Mouse (Mus musculus) limb, embryonic 10.5 days (tissue): ENCODE data around the gene Vipr1. TPM values are rescaled to one million over a fixed set of nuclear protein-coding genes. Genes with fewer than 3 reads are reported as not detected.
A peak's percentile ranks its signal among the peaks of the same experiment; 100 is the strongest.

Experiments used
- DNase-seq: peaks from one replicate; pipeline ENCODE4 v3.0.0-alpha.2; 2017; ENCODE audit warnings: low spot score
- H3K27ac ChIP-seq: fragments of 300-500 bp; sonication (generic); 2 replicates; pipeline ENCODE4 v1.5.1; 2016; ENCODE audit warnings: mild to moderate bottlenecking
- H3K27me3 ChIP-seq: fragments of 300-500 bp; sonication (generic); 2 replicates; pipeline ENCODE4 v1.6.1; 2016; ENCODE audit warnings: low read depth, mild to moderate bottlenecking; ENCODE audit not compliant: poor library complexity, severe bottlenecking
- H3K36me3 ChIP-seq: fragments of 300-500 bp; sonication (generic); 2 replicates; pipeline ENCODE4 v1.6.1; 2016; ENCODE audit warnings: mild to moderate bottlenecking, moderate library complexity
- H3K4me1 ChIP-seq: fragments of 300-500 bp; sonication (generic); 2 replicates; pipeline ENCODE4 v1.6.1; 2016
- H3K4me3 ChIP-seq: fragments of 300-500 bp; sonication (generic); 2 replicates; pipeline ENCODE4 v1.5.1; 2016; ENCODE audit warnings: mild to moderate bottlenecking, moderate library complexity
- H3K9me3 ChIP-seq: fragments of 300-500 bp; sonication (generic); replicated peaks from 2 replicates; pipeline ENCODE4 v1.6.1; 2016; ENCODE audit warnings: mild to moderate bottlenecking
- WGBS: fragments of 180-500 bp; shearing (Covaris S2); methylation state at CpG from one replicate; pipeline ENCODE4 v1.1.7; 2016; 5-methylcytosine and 5-hydroxymethylcytosine counted together
- polyA plus RNA-seq: library from polyadenylated mRNA; unstranded; fragments of >200 nt; fragmentation: Nextera tagmentation; extraction: Ambion mirVana; gene quantifications from 2 replicates; pipeline ENCODE4 v1.2.1, GENCODE M21; 2016

The Vipr1 gene
- polyA plus RNA-seq, 1 experiment from 2014 or later, result 0.49 TPM

DNA sequence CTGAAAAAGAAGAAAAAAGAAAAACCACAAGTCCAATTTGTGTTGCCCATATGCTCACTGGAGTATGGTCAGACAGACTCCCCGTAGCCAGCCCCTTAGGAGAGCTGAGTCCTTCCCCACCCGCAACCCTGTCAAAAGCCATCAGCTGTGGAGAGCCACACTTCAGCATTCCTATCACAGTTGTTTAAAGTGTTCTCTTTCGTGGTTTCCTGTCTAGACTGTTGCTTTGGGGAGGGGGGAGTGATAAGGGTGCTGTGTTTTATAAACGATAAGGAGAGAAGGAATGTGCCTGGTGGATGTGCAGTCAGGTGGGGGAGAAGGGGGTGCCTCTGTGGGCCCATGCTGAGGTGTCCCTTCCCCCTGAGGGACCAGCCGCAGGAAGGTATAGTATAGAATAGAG lies 29.3 kb upstream of the Vipr1 start:
- H3K4me1 ChIP-seq, result 0 out of 2 replicates have a peak, but pooled peaks cover 3% of the 10 kb centered on the region
- no peaks in the 10 kb centered on the region for H3K9me3 ChIP-seq
- H3K27me3 ChIP-seq, result peaks cover 4% of the 10 kb centered on the region; the same call in 1 of the 2 replicates
- no peak overlapping the region for H3K27ac ChIP-seq
- 71% methylated on average over 5 of the region's 5 CpGs for WGBS
- DNase-seq, result no peak
- H3K36me3 ChIP-seq, result no peaks in the 10 kb centered on the region
- H3K4me3 ChIP-seq, result no peak overlapping the region

GRCm38 (mm10) chr9:121614241-121614757 lies 28.2 kb upstream of the Vipr1 start:
- Histone ChIP-seq H3K27me3 (no peaks in the 10 kb centered on the region; the same call in 1 of the 2 replicates), H3K4me3 (no peak overlapping the region), H3K4me1 (peaks cover 11% of the 10 kb centered on the region), H3K27ac (no peak overlapping the region), H3K9me3 (no peaks in the 10 kb centered on the region), H3K36me3 (no peaks in the 10 kb centered on the region)
- no peak for DNase-seq

DNA sequence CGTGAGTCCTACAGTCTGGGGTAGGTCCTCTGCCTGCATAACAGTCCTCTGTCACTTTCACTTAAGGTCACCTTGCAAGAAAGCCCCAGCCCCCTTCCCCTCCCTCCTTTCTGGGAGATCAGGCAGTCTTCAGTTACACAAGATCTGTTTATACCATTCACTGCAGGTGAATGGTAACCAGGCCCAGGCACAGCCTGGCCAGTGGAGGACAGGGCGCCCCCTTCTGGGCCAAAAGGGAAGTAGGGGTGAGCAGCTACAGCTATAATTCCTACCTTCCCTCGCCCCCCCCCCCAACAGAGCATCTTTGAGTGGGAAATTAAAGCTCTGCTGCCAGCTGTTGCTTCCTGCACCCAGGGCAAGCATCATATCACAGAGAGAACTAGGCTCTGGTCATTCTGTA lies 26.0 kb upstream of the Vipr1 start:
- WGBS, result 58% methylated on average over 3 of the region's 3 CpGs
- Histone ChIP-seq H3K4me1 (peaks cover 20% of the 10 kb centered on the region), H3K36me3 (no peaks in the 10 kb centered on the region), H3K4me3 (no peak overlapping the region), H3K9me3 (no peaks in the 10 kb centered on the region), H3K27ac (no peak overlapping the region), H3K27me3 (peaks cover 3% of the 10 kb centered on the region; the same call in 1 of the 2 replicates)
- no peak for DNase-seq

DNA sequence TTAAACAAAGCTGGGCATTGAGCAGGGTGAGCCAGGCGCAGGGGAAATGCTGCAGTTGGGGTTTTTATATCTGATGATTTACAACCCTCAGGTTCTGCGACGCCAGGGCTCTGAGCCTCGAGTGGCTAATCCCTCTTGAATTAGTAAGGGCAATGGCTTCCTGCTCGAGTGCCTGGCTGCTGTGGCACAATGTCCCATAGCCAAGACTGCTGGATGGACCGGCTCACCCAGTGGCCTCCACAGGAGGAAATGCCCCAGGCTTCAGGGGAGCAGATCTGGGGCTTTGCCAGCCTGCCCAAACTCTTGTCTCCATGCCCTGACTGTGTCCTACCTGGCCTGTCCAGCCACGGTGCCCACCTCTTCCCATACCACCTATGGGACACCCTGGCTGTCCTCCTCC lies 23.1 kb upstream of the Vipr1 start:
- WGBS, result 41% methylated on average over 7 of the region's 7 CpGs
- H3K9me3 ChIP-seq, result no peaks in the 10 kb centered on the region
- no peak for DNase-seq
- H3K27ac ChIP-seq, result peak overlapping the region; percentile 42
- peaks cover 3% of the 10 kb centered on the region; the same call in 1 of the 2 replicates for H3K27me3 ChIP-seq
- no peak overlapping the region for H3K4me3 ChIP-seq
- no peaks in the 10 kb centered on the region for H3K36me3 ChIP-seq
- peaks cover 21% of the 10 kb centered on the region for H3K4me1 ChIP-seq

DNA sequence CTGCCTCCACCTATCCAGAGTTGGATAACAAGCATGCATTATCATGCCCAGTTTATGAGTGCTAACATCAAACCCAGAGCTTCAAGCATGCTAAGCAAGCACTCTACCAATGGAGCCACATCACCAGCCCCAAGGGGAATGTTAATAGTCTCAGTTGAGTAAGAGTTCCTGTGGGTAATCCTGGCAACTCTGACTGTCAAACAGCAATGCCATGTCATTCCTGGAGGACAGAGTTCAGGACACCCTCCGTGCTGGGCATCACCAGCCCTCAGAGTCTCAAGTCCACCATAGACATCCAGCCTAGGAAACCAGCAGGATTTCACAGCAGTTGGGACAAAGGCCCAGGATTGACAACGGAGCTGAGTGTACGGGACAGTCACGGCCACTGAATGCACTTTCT lies 19.3 kb upstream of the Vipr1 start:
- no peaks in the 10 kb centered on the region for H3K9me3 ChIP-seq
- no peak for DNase-seq
- H3K4me3 ChIP-seq, result no peak overlapping the region
- H3K4me1 ChIP-seq, result peaks cover 18% of the 10 kb centered on the region
- 0 out of 2 replicates have a peak, but pooled peaks cover 3% of the 10 kb centered on the region for H3K27me3 ChIP-seq
- WGBS, result 91% methylated on average over 4 of the region's 4 CpGs
- H3K36me3 ChIP-seq, result no peaks in the 10 kb centered on the region
- no peak overlapping the region for H3K27ac ChIP-seq

- no peaks in the 10 kb centered on the region for H3K9me3 ChIP-seq
- H3K36me3 ChIP-seq, result no peaks in the 10 kb centered on the region
- H3K4me3 ChIP-seq, result no peak overlapping the region
- 0 out of 2 replicates have a peak, but pooled peaks cover 1% of the 10 kb centered on the region for H3K27me3 ChIP-seq
- H3K27ac ChIP-seq, result no peak overlapping the region
- whole genome bisulfite sequencing, result 76% methylated on average over 2 of the region's 2 CpGs
- no peak for DNase-seq
- H3K4me1 ChIP-seq, result peaks cover 4% of the 10 kb centered on the region; the same call in 1 of the 2 replicates
Observed at GRCm38 (mm10) chr9:121624920-121625319, 17.6 kb upstream of the Vipr1 start.

GRCm38 (mm10) chr9:121630627-121631026 lies 11.9 kb upstream of the Vipr1 start:
- peaks cover 13% of the 10 kb centered on the region; the same call in 1 of the 2 replicates for H3K27me3 ChIP-seq
- WGBS, result 86% methylated on average over 1 of the region's 1 CpGs
- H3K36me3 ChIP-seq, result no peaks in the 10 kb centered on the region
- 0 out of 2 replicates have a peak, but pooled peaks cover under 1% of the 10 kb centered on the region for H3K4me1 ChIP-seq
- H3K4me3 ChIP-seq, result no peak overlapping the region
- no peak overlapping the region for H3K27ac ChIP-seq
- H3K9me3 ChIP-seq, result no peaks in the 10 kb centered on the region
- DNase-seq, result no peak

DNA sequence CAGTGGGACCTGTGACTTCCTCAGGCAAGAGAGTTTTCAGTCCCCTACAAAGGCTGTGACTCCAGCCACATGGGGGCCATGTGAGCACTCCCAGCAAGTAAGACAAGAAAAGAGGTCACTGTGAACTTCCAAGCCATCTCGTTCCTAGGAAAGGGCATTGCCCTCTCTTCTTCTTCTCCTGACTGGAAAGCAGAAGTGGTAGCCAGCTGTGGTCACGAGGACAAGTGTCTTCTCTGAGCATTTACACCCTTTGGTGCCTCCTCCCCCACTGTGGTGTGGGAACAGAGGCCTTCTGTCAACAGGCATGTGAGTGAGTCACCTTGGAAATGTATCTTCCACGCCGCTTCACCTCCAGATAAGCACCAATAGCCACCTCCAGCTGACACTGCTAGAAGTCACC lies 10.6 kb upstream of the Vipr1 start:
- no peak for DNase-seq
- 75% methylated on average over 4 of the region's 4 CpGs for WGBS
- Histone ChIP-seq H3K36me3 (no peaks in the 10 kb centered on the region), H3K4me1 (peaks cover 8% of the 10 kb centered on the region), H3K27me3 (peaks cover 25% of the 10 kb centered on the region), H3K27ac (no peak overlapping the region), H3K4me3 (no peak overlapping the region), H3K9me3 (no peaks in the 10 kb centered on the region)

DNA sequence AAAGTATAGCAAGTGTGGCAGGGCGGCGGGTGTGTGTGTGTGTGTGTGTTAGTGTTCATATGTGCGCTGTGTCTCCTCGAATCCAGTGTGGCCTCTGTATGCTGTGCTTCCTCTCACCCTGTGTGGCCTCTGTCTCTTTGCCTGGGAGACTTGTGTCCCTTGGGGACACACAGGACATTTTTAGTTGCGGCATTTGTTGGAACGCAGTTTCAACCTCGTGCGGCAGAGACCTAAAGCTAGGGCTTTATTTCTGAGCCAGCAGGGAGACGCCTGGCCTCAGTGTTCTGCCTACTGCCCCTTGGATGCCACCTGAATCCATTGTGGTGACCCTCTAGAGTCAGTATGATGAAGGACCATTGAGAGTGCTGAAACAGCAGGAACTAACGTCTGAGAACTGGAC lies 9.6 kb upstream of the Vipr1 start:
- 89% methylated on average over 10 of the region's 10 CpGs for WGBS
- peaks cover 8% of the 10 kb centered on the region for H3K4me1 ChIP-seq
- DNase-seq, result no peak

GRCm38 (mm10) chr9:121633306-121633705 lies 9.2 kb upstream of the Vipr1 start:
- peaks cover 38% of the 10 kb centered on the region for H3K27me3 ChIP-seq
- DNase-seq, result no peak
- peaks cover 8% of the 10 kb centered on the region for H3K4me1 ChIP-seq
- 85% methylated on average over 6 of the region's 6 CpGs for WGBS
- H3K9me3 ChIP-seq, result no peaks in the 10 kb centered on the region
- H3K36me3 ChIP-seq, result no peaks in the 10 kb centered on the region
- H3K27ac ChIP-seq, result no peak overlapping the region
- H3K4me3 ChIP-seq, result no peak overlapping the region

More for the DNA sequence above, 9.6 kb upstream of the Vipr1 start:
- peaks cover 34% of the 10 kb centered on the region for H3K27me3 ChIP-seq
- no peak overlapping the region for H3K4me3 ChIP-seq
- H3K27ac ChIP-seq, result no peak overlapping the region
- H3K9me3 ChIP-seq, result no peaks in the 10 kb centered on the region
- H3K36me3 ChIP-seq, result no peaks in the 10 kb centered on the region

GRCm38 (mm10) chr9:121635835-121636576 lies 6.5 kb upstream of the Vipr1 start:
- no peak overlapping the region for H3K4me3 ChIP-seq
- no peaks in the 10 kb centered on the region for H3K36me3 ChIP-seq
- H3K27me3 ChIP-seq, result peaks cover 65% of the 10 kb centered on the region
- DNase-seq, result no peak
- no peaks in the 10 kb centered on the region for H3K9me3 ChIP-seq
- H3K27ac ChIP-seq, result 0 out of 2 replicates have a peak overlapping the region, but pooled peaks have one; percentile 2
- H3K4me1 ChIP-seq, result peaks cover 8% of the 10 kb centered on the region
- 53% methylated on average over 7 of the region's 7 CpGs for WGBS

- Histone ChIP-seq H3K27ac (no peak overlapping the region), H3K9me3 (no peaks in the 10 kb centered on the region), H3K4me3 (no peak overlapping the region), H3K27me3 (peaks cover 98% of the 10 kb centered on the region), H3K36me3 (no peaks in the 10 kb centered on the region), H3K4me1 (peaks cover 28% of the 10 kb centered on the region)
- DNase-seq, result no peak
- 52% methylated on average over 16 of the region's 16 CpGs for WGBS
Observed at GRCm38 (mm10) chr9:121639790-121640189, 2.7 kb upstream of the Vipr1 start.

- Histone ChIP-seq H3K4me3 (peak overlapping the region; percentile 63), H3K27me3 (peaks cover 95% of the 10 kb centered on the region), H3K4me1 (peaks cover 21% of the 10 kb centered on the region), H3K27ac (no peak overlapping the region), H3K36me3 (no peaks in the 10 kb centered on the region), H3K9me3 (no peaks in the 10 kb centered on the region)
- WGBS, result 12% methylated on average over 27 of the region's 27 CpGs
- DNase-seq, result peak; percentile 53
Observed at GRCm38 (mm10) chr9:121641235-121641915, 1.1 kb upstream of the Vipr1 start.
